Mouse (Mus musculus): ENCODE measurements around the gene Srrm4.
A peak's percentile ranks its signal among the peaks of the same experiment; 100 is the strongest.

The Srrm4 gene

DNA sequence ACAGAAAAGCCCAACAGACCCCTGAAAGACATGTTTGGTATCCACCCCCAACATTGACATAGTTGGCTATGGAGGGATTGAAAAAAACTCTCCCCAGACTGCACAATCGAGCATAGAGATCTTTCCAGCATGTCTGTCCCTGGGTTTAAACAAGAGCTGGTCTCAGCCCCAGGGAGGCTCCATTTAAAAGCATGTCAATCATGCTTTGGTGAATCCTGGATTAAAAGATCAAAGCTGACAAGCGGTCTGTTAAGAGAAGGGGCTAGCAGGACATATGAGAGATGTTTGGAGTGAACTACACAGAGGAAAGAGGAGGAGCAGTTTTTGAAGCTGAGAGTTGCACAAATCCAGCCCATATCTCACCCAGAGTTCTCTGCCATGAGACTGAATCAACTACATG, 38.5 kb downstream of the Srrm4 start:
- DNase-seq (ENCODE audit: low read depth, low spot score), result no peak

DNA sequence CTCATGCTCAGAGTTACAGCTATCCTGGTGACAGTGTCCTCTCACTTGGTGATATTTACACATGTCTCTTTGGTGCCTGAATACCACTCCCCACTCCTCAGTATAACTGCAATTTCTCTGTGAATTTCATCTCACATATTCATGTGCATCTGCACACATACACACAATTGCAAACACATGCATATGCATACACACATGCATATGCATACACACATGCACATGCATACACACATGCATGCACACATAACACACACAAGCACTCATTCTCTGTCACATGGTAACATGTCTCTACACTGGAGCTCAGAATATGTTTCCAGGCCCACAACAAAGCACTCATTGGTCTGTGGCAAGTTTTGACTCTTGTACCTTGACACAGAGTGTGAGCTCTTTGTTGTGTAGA, 39.0 kb downstream of the Srrm4 start:
- DNase-seq (ENCODE audit: low read depth, low spot score), result no peak

DNA sequence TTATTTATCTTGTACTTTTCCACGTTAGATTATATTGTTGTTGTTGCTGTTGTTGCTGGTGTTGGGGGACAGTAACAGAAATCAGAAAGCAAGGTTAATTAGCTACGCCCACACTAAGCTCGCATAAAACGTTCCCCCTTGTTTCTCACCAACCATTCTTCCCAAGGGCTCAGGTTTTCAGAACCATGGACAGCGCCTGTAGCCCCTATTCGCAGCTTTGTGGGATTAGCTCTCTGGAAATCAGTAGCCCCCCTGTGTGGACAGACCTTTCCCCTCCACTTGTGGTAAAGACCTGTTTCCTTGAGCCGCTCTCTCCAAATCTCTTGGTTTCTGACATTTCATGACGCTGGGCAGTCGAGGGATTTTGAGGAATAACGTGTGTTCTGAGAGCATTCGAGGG, 45.9 kb downstream of the Srrm4 start:
- peak; percentile 70 for DNase-seq (ENCODE audit: low read depth, low spot score)

DNA sequence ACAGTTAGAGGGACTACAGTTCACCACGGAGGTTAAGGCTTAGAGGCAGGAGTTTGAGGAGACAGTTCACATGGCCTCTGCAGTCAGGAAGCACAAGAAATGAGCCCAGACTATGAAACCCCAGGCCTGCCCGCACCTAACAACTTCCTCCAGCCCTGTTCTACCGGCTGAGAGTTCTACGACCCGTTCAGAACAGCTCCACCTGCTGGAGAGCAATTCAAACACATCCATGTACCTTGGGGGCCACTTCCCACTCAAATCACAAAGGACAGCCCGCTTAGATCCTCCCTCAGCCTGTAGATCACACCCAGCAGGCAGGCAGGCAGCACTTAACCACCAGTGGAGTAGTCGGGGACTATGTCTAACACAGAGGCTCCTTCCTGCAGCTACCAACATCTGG, 49.3 kb downstream of the Srrm4 start:
- no peak for DNase-seq (ENCODE audit: low read depth, low spot score)

DNA sequence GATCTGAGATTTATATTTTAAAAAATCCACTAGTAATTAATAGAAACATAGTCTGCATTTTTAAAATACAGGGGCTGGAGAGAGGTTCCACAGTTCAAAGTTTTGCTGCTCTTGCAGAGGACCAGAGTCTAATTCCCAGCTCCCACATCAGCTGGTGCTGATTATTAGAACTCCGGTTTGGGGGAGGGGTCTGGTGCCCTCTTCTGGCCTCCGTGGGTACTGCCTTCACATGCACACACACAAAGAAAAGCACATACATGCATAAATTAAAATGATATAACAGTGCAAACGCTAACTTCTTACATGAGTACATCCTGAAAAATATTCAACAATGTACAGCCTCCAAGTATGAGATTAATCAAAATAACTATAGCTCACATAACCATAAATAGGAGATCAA, 50.5 kb downstream of the Srrm4 start:
- DNase-seq (ENCODE audit: low read depth, low spot score), result no peak

DNA sequence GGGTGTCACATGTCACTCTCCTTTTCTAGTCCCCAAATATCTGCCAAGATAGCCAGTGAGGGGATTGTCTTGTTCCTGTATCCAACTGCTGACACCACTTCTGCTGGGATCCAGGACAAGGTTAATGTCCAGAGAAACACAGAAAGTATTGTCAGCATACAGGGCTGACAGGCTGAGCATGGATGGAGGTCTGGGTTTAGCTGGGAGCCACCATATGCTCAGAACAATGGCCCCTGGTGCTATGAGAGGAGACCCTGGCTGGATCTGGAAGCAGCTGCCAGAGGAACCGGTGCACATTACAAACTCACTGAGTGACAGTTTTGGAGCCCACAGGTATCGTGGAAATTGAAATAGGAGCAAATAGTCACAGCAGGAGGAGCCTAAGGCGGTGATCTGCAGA, 52.3 kb downstream of the Srrm4 start:
- DNase-seq (ENCODE audit: low read depth, low spot score), result no peak

DNA sequence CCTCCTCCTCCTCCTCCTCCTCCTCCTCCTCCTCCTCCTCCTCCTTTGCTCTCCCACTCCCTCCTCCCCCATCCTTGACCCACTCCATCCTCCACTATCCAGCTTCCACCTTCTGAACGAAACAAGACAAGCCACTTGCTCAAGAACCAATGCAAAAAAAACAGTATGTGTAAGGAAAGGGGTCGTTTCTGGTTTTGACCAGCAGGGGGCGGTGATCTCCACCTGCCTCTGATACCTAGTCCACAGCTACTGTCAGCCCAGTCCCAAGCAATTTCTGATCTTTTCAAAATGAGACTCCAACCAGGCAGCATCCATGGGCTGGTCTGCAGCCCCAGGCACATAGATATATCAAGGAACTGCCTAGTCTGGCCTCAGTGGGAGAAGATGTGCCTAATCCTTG, 53.1 kb downstream of the Srrm4 start:
- no peak for DNase-seq (ENCODE audit: low read depth, low spot score)

DNA sequence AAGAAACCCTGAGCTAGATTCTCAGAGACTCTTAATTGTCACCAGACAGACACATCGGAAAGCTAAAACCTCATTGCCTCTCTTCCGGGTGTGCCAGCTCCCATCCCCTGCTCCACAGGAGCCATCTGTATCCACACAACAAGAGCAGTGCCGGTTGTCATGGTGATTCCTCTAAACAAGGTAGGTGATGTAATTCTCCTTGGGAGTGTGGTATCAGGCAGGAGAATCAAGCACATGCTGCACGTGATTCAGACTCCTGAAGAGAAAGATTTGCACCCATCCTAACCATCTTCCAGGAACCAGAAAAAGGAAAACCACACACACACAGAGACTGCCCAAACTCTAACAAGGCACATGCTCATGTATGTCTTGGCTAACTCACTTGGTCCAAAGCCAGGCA, 65.3 kb downstream of the Srrm4 start:
- peak; percentile 30 for DNase-seq (ENCODE audit: low read depth, low spot score)

DNA sequence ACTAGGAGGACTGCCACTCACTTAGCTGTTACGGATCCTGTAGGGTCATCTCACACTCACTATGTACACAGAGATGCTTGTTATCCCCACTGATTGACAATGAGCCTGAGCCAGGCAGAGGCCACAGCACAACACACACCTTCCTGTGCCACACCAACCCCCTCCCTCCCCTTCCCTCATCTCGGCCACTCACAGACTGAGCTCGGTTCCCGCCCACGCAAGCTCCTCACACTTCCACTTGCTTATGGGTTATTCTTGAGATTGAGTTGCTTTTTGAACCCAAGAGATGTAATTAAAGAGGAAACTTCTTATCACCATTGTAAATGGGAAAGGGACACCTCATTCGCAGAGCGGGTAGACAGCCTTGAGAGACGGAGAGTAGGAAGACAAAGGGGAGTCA, 66.3 kb downstream of the Srrm4 start:
- no peak for DNase-seq (ENCODE audit: low read depth, low spot score)

DNA sequence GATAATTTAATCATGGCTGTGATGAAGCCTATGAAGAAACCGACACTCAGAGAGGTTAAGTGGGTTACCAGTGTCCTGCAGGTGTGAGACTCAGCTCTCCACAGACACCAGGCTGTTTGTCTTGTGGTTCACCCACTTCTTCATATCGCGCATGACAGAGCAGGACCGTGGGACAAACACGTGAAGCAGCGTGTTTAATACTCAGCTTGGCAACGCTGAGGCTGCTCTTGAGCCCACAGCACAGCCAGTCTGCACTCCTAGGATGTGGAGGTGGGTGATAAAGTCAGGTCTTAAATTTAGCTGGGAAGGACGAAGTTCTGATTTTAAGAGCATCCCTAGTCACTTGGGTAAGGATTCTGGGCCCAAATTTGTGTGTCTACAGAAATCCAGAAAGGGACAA, 68.1 kb downstream of the Srrm4 start:
- DNase-seq (ENCODE audit: low read depth, low spot score), result no peak

DNA sequence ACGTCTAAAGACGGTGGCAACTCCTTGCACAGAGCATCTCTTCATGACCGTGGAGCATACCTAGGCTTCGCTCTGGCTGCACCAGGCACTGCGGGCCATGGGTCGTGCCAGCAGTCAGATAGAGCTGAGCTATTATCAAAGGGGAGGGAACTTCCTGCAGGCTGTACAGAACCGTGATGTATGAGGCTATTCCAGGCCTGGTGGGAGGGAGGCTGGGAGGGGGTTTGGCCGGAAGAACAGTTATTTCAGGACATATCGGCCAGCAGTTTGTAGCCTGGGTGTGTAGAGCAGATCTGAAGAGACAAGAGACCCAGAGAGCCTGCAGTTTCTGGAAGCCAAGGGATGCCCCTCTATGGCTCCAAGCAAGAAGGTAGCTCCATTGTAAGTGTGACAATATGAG, 68.5 kb downstream of the Srrm4 start:
- no peak for DNase-seq (ENCODE audit: low read depth, low spot score)

DNA sequence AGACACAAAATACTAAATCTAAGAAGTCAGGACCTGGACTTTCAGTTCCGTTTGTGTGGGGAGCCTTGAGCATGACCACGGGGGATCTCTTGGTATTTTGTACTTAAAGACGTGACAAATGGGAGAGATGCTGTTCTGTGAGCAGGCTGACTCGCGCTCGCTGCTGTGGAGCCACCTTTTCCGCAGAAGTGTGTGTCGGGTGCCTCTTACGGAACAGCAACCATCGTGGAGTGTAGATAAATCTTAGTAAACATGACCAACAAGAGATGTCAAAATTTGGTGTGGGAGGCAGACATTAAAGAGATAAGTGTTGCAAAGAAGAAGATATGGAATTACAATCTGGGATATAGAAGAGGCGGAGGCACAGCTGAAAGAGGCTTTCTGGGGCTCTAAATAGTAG, 69.3 kb downstream of the Srrm4 start:
- no peak for DNase-seq (ENCODE audit: low read depth, low spot score)

DNA sequence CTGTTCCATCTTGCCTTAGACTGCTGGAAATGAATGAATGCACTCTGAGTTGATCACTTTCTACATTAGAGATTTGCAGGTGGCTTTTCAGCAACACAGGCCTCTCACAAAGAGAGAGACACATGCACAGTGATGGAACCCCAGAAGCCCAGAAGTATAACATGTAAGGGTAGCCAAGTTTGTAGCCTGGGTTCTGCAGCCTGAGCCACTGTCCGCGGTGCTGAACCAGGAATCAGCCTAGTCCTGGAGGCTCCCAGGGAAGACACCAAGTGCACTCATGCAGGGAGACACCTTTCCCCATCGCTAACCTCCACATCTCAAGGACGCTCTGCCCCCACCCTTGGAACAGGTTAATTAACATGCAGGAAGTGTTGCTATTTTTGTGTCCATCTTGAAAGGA, 73.6 kb downstream of the Srrm4 start:
- peak; percentile 49 for DNase-seq (ENCODE audit: low read depth, low spot score)

DNA sequence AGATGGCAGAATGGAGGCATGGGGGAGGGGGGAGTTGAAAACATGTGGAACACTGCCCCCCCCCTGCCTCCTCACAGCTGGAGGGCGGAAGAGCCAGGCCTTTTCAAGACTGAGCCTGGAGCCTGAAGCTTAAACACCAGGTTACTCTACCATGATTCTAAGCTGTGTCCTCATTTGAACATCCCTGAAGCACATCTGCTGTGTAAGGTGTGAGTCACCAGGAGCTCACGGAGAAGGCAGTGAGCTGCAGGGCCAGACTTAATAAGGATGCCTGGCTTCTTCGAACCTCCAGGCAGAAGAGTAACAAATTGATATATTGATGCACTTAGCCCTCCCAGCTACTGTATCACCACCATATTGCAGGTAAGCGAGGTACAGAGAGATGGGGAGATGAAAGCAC, 79.5 kb downstream of the Srrm4 start:
- DNase-seq (ENCODE audit: low read depth, low spot score), result no peak

DNA sequence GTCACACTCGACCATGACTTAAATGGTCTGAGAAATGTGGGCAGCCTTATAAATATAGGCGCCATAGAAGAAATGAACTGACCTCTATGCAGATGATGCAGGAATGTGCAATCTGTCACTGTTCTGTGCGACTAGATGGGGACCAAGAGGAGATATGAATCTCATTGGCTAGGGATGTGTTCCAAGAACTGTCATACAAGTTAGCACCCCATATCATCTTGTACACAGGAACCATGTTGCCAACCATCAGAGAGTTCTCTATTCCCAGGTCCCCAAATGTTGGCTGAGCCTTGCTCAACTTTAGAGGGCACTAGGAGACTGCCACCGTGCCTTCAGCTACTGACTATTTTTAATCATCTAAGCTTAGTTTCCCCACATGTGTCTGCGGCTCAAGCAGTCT, 81.4 kb downstream of the Srrm4 start:
- DNase-seq (ENCODE audit: low read depth, low spot score), result no peak

DNA sequence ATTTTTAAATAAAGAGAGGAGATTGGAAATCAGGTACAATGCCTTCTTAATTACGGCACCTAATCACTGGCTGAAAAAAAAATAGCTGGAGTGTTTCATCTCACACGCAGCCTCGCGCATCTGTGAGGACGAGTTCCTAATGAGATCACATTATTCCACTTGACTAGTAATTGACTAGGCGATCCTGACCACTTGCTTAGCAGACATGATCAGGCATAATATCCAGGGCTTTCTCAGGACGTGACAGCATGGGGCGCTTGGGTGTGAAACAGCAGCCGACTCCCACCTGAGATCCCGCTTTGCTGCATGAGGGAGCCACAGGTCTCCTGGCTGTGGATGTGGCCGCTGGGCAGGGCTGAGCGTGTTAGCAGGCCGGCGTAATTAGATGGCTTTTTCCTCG, 90.3 kb downstream of the Srrm4 start:
- no peak for DNase-seq (ENCODE audit: low read depth, low spot score)

DNA sequence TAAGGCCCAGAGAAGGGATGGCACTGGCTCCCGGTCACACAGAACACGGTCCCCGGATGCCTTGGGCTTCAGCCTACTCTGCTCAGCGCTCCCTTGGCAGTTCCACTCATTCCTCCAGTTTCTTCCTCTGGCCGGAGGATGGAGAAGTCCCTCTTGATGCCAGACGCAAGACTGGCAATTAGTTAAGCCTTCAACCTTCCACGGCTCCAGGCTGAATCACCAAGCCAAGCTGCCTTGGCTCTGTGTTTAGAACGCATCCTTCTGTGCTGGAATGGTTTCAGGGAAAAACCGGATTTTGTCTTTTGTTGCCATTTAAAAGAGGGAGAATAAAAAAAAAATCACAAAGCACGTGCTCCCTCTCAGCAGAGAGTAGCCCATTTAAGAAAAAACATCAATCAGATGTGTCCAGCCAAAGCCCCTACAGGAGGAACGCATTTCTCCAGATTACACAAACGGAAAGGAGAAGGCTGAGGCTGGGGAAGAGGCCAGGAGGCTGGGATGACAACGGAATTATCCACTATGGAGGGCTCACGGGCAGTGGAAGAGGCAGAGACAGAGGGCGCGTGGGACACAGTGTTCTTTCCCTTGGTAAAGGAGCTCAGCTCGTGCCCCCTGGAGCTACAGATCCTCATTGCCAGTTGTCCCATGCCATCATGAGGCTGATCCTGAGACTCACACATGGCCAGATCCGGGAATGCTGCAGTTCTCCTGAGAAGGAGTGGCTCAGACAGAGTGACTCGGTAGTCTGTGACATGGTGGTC, 92.6 kb downstream of the Srrm4 start:
- DNase-seq (ENCODE audit: low read depth, low spot score), result no peak

DNA sequence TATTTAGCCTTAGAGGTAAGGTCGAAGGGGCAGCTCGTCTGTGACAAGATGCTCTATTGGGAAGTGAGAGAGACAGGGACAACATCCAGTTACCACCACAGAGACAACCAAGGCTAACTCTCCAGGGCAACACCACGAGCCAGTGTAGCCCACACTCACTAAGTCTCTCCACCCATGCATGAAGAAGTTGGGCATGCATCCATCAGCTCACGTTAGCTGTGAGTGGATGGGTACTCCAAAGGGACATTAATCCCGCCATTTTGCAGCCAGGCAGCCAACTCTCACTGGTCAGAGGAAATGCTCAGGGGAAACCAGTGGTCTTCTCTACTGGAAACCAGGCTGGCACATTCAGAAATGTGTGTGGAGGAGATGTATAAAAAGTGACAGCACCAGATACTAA, 93.8 kb downstream of the Srrm4 start:
- no peak for DNase-seq (ENCODE audit: low read depth, low spot score)

DNA sequence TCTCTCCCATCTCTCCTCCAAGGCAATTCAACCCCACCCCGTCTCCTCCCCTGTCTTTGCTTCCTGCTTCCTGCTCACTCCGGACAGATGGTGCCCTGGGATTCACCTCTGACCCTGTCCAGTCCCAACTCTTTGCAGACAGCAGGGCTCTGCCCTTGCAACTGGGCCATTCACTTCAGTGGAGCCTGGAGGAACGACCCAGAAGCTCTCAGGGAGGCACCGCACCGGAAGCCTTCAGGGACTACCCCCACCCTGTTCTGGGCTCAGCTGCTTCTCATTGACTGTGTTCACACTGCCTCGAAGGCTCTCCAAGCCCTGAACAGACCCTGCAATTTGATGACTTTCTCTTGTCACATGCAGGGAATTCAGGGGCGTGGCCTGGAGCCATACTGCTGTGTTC, 94.4 kb downstream of the Srrm4 start:
- DNase-seq (ENCODE audit: low read depth, low spot score), result peak; percentile 39

DNA sequence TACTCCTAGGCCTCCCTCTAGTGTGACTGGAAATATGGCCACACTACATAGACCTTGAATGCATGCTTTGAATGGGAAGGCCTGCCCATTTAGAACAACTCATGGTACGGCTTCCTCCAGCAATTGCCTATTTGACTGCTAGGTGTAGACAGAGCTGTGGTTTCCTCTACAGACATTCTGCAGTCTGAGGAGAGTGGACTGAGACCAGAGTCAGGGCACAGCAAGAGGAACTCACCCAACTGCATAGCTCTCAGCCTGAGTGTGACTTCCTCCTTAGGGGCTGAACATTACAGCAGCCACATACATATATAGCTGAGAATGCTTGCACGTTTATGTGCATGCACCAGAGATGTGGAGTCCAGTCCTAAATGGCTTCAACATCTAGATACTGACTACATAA, 94.9 kb downstream of the Srrm4 start:
- no peak for DNase-seq (ENCODE audit: low read depth, low spot score)

DNA sequence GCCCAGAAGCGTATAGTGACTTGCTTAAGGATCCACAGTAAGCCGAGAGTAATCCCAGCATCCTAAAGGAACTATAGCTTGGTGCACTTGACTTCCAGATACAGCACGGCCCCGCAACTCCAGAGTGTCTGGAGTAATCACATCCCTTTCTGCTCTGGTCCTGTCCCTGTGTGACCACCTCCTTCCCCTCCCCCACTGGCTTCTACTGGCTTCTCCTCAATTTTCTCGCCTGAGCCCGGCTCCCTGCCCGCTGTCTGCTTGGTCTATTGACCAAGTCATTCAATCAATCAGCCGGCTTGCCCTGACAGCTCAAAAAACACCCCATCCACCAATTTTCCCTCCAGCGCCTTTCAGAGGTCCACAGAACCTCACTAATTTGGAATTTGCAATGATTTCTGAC, 96.2 kb downstream of the Srrm4 start:
- DNase-seq (ENCODE audit: low read depth, low spot score), result no peak

DNA sequence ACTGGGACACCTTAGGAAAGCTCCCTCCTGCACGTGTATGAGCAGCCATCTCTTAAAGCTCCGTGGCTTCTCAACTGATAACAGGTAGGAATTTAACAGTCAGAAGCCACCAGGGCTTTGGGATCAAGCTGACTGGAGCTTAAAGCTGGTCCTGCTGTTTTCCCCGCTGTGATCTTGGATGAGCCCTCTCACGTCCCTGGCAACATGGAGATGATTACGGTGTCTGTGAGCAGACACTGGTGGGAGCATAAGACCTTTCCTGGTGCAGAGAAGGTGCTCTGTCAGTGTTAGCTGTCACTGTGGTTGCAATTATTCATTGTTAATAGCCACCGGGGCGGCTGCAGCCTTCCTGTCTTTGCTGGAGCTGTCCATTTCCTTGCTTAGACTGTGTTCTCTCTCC, 97.2 kb downstream of the Srrm4 start:
- no peak for DNase-seq (ENCODE audit: low read depth, low spot score)

DNA sequence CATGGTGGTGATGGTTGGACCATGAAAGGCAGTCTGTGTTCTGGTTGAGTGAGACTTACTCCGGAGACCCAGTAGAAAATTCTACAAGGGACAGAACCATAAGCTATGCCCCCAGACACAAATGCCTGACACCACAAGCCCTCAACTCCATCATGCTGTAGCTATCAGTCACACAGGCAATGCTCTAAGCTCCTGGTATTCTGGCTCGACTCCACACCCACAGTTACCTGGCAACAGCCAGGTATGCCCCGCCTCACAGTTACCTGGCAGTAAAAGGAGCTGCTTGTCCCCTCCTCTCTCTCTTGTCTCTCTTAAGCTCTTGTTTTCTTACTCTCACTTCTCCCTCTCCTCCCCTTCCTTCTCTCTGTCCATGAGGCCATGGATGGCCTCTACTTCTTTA, 98.9 kb downstream of the Srrm4 start:
- no peak for DNase-seq (ENCODE audit: low read depth, low spot score)

DNA sequence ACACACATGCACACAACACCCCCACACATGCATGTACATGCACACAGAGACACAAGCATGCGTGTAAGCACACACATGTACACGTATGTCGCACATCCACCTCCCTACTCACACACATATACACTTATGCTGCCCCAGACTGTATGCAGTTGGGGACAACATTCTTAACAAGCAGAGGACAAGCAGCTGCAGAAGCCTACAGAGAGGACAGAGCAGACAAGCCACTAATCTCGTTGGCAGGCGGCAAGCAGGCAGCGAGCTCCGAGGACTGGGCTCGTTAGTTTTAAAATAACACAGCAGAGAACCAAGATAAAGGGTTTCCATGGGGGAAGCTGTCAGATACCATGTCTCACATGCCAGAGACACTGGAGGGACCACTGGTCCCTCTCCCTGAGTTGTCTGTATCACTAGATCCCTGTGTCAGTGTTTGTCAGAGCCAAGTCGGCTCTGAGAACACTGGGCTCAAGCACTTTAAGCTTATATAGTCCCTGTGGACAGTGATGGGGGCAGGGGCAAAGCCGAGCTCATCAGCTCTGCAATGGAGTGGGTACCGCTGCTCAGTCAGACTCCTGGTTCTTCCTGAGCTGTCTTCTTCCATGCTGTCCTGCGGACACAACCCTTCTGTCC, 99.7 kb downstream of the Srrm4 start:
- DNase-seq (ENCODE audit: low read depth, low spot score), result no peak
